Mouse (Mus musculus): Measurements from ENCODE around the gene Gm5849.
"Not testable (repeated sequence)": the region's sequence is repeated elsewhere in the genome, so short reads cannot be mapped to it uniquely, and the experiment has no call there.

Gene Gm5849

DNA sequence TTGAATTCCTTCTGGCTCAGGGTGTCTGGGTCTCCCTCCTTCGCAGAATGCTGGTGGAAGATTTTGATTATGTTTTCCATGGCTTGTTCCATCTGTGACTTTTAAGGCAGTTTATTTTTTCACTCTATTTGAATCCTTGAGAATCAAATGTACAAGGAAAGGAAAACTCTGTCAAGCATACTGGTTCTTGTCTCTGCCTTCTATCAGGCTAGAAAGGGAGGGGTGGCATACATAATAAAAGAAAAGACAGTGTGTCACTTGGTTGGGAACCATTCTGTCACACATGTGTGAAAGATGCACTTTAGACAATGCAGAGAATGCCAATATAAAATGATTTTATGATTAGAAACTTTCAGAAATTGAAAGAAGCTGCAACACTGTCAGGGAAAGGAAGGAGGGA is at the start of gene Gm5849:
Gene Gm5849, minus strand, starts transcription at position 101 of the 400 bp plus-strand sequence.
- DNase-seq (ENCODE audit: low read depth in 2 of 2, low spot score in 2 of 2): not testable (repeated sequence)

DNA sequence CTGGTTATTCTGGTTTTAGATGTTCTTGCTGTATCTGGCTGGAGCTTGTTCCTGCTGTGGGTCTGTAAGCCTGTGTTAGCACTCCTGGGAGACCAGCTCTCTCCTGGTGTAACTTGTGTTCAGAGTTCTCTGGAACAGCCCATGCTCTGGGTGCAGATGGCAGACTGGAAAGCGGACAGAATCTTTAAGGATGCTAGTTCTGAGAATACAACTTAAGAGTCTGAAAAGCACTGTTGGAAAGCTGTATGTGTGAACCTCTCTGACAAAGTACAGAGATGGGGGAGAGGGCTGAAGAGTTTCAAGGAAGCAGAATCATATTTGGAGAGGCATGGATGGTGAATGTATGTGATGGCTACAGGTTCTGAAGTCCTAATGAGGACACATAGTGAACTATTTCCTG is 28.0 kb downstream of the Gm5849 start:
- DNase-seq (ENCODE audit: low read depth in 2 of 2, low spot score in 2 of 2): no peak

DNA sequence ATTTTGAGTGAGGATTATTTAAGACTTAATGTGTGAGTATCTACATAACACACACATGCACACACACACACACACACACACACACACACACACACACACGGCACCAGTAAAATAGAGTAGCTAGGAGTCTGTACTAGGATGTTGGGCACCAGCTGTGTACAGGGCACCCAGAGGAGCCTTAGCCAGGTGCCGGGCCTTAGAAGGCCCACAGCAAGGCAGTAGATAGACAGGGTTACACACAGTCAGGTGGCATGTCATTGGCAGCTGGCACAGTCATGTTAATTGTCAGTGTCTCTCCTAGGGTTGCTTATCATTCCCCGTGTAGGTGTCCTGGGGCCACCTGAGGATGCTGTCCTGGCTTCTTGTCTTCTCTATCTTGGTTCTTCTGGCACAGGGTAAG is 51.1 kb downstream of the Gm5849 start, which contains the start of gene Pglyrp4:
Gene Pglyrp4, plus strand, starts transcription at position 301 of the 400 bp plus-strand sequence.
- no peak for DNase-seq (ENCODE audit: low read depth in 2 of 2, low spot score in 2 of 2)

Data from CD8-positive naive resting alpha-beta T cell, adult 2 months (primary cell).